Mouse (Mus musculus) G1E-ER4 (cell line): Measurements from ENCODE around the gene Helt. TPM values are rescaled to one million over a fixed set of nuclear protein-coding genes. Genes with fewer than 3 reads are reported as not detected.

Experiments used
- GATA1 ChIP-seq: IDR thresholded peaks from one replicate; pipeline ENCODE4 v1.8.0; 2012; ENCODE audit warnings: low read length, inconsistent platforms
- polyA plus RNA-seq: library from polyadenylated mRNA; stranded (reverse); fragments of >175 nt; gene quantifications from 2 replicates; pipeline ENCODE4 v1.2.3, GENCODE M21; 2012

Gene Helt
- polyA plus RNA-seq, 1 experiment: not detected

- TF ChIP-seq GATA1: no peak
Measured at GRCm38 (mm10) chr8:46266801-46267200, 27.7 kb downstream of the Helt start.

GRCm38 (mm10) chr8:46257921-46258682, 36.4 kb downstream of the Helt start:
- TF ChIP-seq GATA1: no peak

- TF ChIP-seq GATA1: no peak
Measured at GRCm38 (mm10) chr8:46252456-46252855, 42.0 kb downstream of the Helt start.

- no peak for TF ChIP-seq GATA1
Measured at GRCm38 (mm10) chr8:46251561-46251960, 42.9 kb downstream of the Helt start.

- TF ChIP-seq GATA1: no peak
Measured at GRCm38 (mm10) chr8:46246346-46246745, 48.1 kb downstream of the Helt start.

GRCm38 (mm10) chr8:46242946-46243345, 51.5 kb downstream of the Helt start:
- TF ChIP-seq GATA1: no peak

Other genes starting within 250 kb of the Helt start
- 1.3 and 1.5 TPM in 2 replicates for gene Cfap97, start 142.9 kb downstream of the Helt start, polyA plus RNA-seq
- gene Snx25, start 142.5 kb downstream of the Helt start, polyA plus RNA-seq: 11.9 and 13.9 TPM in 2 replicates
- 50.4 and 75.6 TPM in 2 replicates for gene Slc25a4, start 83.4 kb downstream of the Helt start, polyA plus RNA-seq
- gene Acsl1, start 176.4 kb upstream of the Helt start, polyA plus RNA-seq: 15.4 and 21.1 TPM in 2 replicates